Mouse (Mus musculus) mouse embryonic stem cell (cell line): ENCODE measurements around the gene Eno2.
"Not testable (repeated sequence)": the region's sequence is repeated elsewhere in the genome, so short reads cannot be mapped to it uniquely, and the experiment has no call there.

Source experiments
- in situ Hi-C, 2 experiments: fragments of 300-500 bp; cut with MboI; formaldehyde crosslinking; loops; 1 replicate in 1 of 2; 3 replicates in 1 of 2; pipeline ENCODE4 v1.14.3; 2019 to 2020; ENCODE audit warnings: low sequenced_read_pairs in 2 of 2, low pct_unique_long_range_greater_than_20kb in 1 of 2, mixed read lengths in 1 of 2; ENCODE audit not compliant: unreplicated experiment in 1 of 2

Eno2 gene

GRCm38 (mm10) chr6:124769101-124769765, at the start of gene Eno2:
Eno2 (minus strand) TSS chr6:124769673.
- in situ Hi-C loops, result loop anchor here (10.0 to 25.0 kb wide), 2 partner anchors 114 to 282 kb away; partner anchors contain the start of gene C1rl (in 1 of the 2)

- in situ Hi-C loops, result no loop called here
Observed at GRCm38 (mm10) chr6:124817971-124818370, 48.5 kb upstream of the Eno2 start.

- in situ Hi-C loops, result no loop called here
Observed at GRCm38 (mm10) chr6:124817563-124817962, 48.1 kb upstream of the Eno2 start.

GRCm38 (mm10) chr6:124817125-124817524, 47.7 kb upstream of the Eno2 start:
- in situ Hi-C loops, result no loop called here

- in situ Hi-C loops, result no loop called here
Observed at GRCm38 (mm10) chr6:124816611-124817010, 47.1 kb upstream of the Eno2 start.

- in situ Hi-C loops, result no loop called here
Observed at GRCm38 (mm10) chr6:124814858-124815774, 45.6 kb upstream of the Eno2 start.

- in situ Hi-C loops, result no loop called here
Observed at GRCm38 (mm10) chr6:124814448-124814847, 45.0 kb upstream of the Eno2 start.

- in situ Hi-C loops, result no loop called here
Observed at GRCm38 (mm10) chr6:124813933-124814332, 44.5 kb upstream of the Eno2 start, which contains the start of gene Tpi1. Tpi1 (minus strand) TSS chr6:124814296.

GRCm38 (mm10) chr6:124813496-124813895, 44.0 kb upstream of the Eno2 start:
- in situ Hi-C loops, result no loop called here

GRCm38 (mm10) chr6:124812848-124813247, 43.4 kb upstream of the Eno2 start:
- in situ Hi-C loops, result no loop called here

- in situ Hi-C loops, result no loop called here
Observed at GRCm38 (mm10) chr6:124811701-124812560, 42.5 kb upstream of the Eno2 start.

- in situ Hi-C loops, result no loop called here
Observed at GRCm38 (mm10) chr6:124811403-124811665, 41.9 kb upstream of the Eno2 start.

- in situ Hi-C loops, result not testable (repeated sequence)
Observed at GRCm38 (mm10) chr6:124810566-124811402, 41.3 kb upstream of the Eno2 start.

GRCm38 (mm10) chr6:124809775-124810538, 40.5 kb upstream of the Eno2 start:
- in situ Hi-C loops, result no loop called here

GRCm38 (mm10) chr6:124809052-124809774, 39.7 kb upstream of the Eno2 start:
- in situ Hi-C loops, result no loop called here

- in situ Hi-C loops, result no loop called here
Observed at GRCm38 (mm10) chr6:124808358-124809012, 39.0 kb upstream of the Eno2 start, which contains the start of gene Spsb2. Spsb2 (plus strand) TSS chr6:124808661.
